Mouse (Mus musculus): ENCODE results near the gene Auts2. TPM values are rescaled to one million over a fixed set of nuclear protein-coding genes. Genes with fewer than 3 reads are reported as not detected.

The Auts2 gene
- polyA plus RNA-seq, 1 experiment from 2014 or later: 34.5 TPM

DNA sequence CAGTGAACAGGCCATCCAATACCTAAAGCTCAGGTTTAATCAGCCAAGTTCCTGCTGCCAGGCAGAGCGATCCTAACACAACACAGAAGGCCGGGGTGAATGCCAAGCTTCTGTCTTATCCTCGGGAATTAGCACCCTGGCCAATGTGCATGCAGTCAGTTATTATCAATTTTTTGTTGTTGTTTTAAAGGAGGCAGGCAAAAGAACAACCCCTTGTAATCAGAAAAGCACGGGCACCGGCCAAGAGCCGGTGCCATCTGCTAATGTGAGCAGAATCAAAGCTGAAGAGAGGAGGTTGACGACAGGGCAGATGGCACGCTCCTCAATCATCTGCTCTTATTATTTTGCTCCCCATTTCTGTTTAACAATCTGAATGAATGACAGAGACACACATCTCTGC lies 373.1 kb downstream of the Auts2 start:
- 23% methylated on average over 8 of the region's 8 CpGs for WGBS
- no peaks in the 10 kb centered on the region for H3K27me3 ChIP-seq (replicated peaks; ENCODE audit: control insufficient read depth, insufficient read depth, low read length)
- H3K4me3 ChIP-seq (ENCODE audit: low read depth, low read length): no peak overlapping the region
- H3K36me3 ChIP-seq (ENCODE audit: control insufficient read depth, insufficient read depth, low read length): no peaks in the 10 kb centered on the region
- H3K4me1 ChIP-seq (ENCODE audit: control insufficient read depth, insufficient read depth, low read length): peaks cover 24% of the 10 kb centered on the region
- ATAC-seq (peak; percentile 89), DNase-seq (ENCODE audit: low spot score) (peak; percentile 93)
- no peaks in the 10 kb centered on the region for H3K9me3 ChIP-seq (replicated peaks; ENCODE audit: control insufficient read depth, low read length)
- H3K27ac ChIP-seq (ENCODE audit: low read depth, low read length): peak overlapping the region; percentile 35; the same call in 1 of the 2 replicates
- no peak overlapping the region for H3K9ac ChIP-seq (ENCODE audit: low read length)
- H3K4me2 ChIP-seq (ENCODE audit: low read length): 0 out of 2 replicates have a peak overlapping the region, but pooled peaks have one; percentile 10

DNA sequence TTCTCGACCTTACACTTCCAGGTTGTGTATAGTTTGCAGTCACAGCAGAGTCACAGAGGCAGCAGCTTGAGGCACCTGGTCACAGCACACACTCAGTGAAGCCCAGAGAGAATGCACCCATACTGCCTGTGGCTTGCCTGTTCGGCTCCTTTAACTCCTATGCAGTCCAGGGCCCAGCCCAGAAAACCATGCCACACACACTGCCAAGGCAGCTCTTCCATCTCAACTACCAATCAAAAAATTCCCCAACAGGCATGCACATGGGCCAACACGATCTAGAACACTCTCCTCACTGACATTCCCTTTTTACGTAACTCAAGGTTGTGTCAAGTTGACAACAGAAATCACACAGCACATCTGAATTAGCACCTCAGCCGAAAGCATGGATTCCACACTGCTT lies 374.3 kb downstream of the Auts2 start:
- Histone ChIP-seq H3K4me3 (ENCODE audit: low read depth, low read length) (no peak overlapping the region), H3K4me2 (ENCODE audit: low read length) (no peak overlapping the region), H3K9me3 (replicated peaks; ENCODE audit: control insufficient read depth, low read length) (no peaks in the 10 kb centered on the region), H3K27ac (ENCODE audit: low read depth, low read length) (no peak overlapping the region), H3K9ac (ENCODE audit: low read length) (no peak overlapping the region), H3K36me3 (ENCODE audit: control insufficient read depth, insufficient read depth, low read length) (no peaks in the 10 kb centered on the region), H3K27me3 (replicated peaks; ENCODE audit: control insufficient read depth, insufficient read depth, low read length) (no peaks in the 10 kb centered on the region), H3K4me1 (ENCODE audit: control insufficient read depth, insufficient read depth, low read length) (peaks cover 24% of the 10 kb centered on the region)
- WGBS: 86% methylated on average over 5 of the region's 5 CpGs
- no peak for DNase-seq (ENCODE audit: low spot score)
- ATAC-seq: no peak

DNA sequence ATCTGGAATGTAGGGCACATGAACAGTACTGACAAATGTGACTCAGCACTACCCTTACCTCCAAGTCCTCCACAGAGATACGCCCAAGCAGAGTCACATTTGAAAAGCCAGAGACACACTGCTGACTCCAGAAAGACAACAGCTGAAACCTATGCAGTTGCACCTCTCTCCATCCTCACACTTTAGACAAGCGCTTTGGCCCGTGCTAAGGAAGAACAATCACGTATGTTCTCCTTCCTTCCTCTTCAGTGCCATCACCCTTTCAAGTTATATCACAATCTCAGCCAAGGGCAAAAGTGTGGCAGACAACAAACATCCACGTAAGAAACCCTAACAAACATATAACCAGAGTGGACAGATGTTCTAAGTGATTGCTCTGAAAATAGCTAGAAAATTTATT lies 374.9 kb downstream of the Auts2 start:
- no peak overlapping the region for H3K4me3 ChIP-seq (ENCODE audit: low read depth, low read length)
- no peak overlapping the region for H3K9ac ChIP-seq (ENCODE audit: low read length)
- no peaks in the 10 kb centered on the region for H3K36me3 ChIP-seq (ENCODE audit: control insufficient read depth, insufficient read depth, low read length)
- ATAC-seq (no peak), DNase-seq (ENCODE audit: low spot score) (no peak)
- H3K4me2 ChIP-seq (ENCODE audit: low read length): no peak overlapping the region
- no peaks in the 10 kb centered on the region for H3K9me3 ChIP-seq (replicated peaks; ENCODE audit: control insufficient read depth, low read length)
- no peak overlapping the region for H3K27ac ChIP-seq (ENCODE audit: low read depth, low read length)
- H3K4me1 ChIP-seq (ENCODE audit: control insufficient read depth, insufficient read depth, low read length): peaks cover 24% of the 10 kb centered on the region
- no peaks in the 10 kb centered on the region for H3K27me3 ChIP-seq (replicated peaks; ENCODE audit: control insufficient read depth, insufficient read depth, low read length)
- WGBS: 93% methylated on average over 5 of the region's 5 CpGs

DNA sequence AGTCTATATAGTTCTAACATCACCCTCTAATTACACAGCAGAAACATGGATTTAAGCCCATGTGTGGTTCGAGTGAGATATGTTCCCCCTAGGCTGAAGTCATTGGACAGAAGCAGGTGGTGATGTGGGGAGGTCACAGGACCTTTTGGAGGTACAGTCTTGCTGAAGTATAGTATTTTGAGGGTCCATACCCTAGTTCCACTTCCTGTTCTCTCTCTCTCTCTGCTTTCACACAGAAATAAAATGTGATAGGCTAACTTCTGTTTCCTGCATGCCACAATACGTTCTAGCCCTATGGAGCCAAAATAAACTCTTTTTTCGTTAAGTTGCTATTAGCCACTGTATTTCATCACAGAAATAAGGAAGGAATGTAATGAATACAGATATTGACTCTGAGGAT lies 376.6 kb downstream of the Auts2 start:
- H3K36me3 ChIP-seq (ENCODE audit: control insufficient read depth, insufficient read depth, low read length): no peaks in the 10 kb centered on the region
- 76% methylated on average over 3 of the region's 3 CpGs for WGBS
- H3K27me3 ChIP-seq (replicated peaks; ENCODE audit: control insufficient read depth, insufficient read depth, low read length): no peaks in the 10 kb centered on the region
- no peak overlapping the region for H3K9ac ChIP-seq (ENCODE audit: low read length)
- H3K9me3 ChIP-seq (replicated peaks; ENCODE audit: control insufficient read depth, low read length): no peaks in the 10 kb centered on the region
- ATAC-seq: no peak
- no peak overlapping the region for H3K4me2 ChIP-seq (ENCODE audit: low read length)
- H3K4me1 ChIP-seq (ENCODE audit: control insufficient read depth, insufficient read depth, low read length): peaks cover 32% of the 10 kb centered on the region
- no peak for DNase-seq (ENCODE audit: low spot score)
- no peak overlapping the region for H3K27ac ChIP-seq (ENCODE audit: low read depth, low read length)
- no peak overlapping the region for H3K4me3 ChIP-seq (ENCODE audit: low read depth, low read length)

DNA sequence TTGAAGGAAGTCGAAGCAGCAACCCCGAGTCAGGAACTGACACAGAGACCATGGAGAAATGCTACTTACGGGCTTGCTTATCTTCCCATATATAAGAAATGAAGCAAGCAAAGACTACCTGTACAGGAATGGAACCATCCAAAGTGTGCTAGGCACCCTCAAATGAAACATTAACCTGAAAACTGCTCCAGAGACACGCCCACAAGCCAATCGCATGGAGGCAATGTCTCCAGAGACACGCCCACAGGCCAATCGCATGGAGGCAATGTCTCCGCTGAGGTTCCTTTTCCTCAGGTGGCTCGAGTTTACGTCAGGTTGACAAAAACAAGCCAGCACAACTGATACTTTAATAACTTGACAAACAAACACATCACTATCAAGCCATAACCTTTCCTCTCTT lies 379.2 kb downstream of the Auts2 start:
- Histone ChIP-seq H3K9me3 (replicated peaks; ENCODE audit: control insufficient read depth, low read length) (no peaks in the 10 kb centered on the region), H3K4me3 (ENCODE audit: low read depth, low read length) (no peak overlapping the region), H3K27me3 (replicated peaks; ENCODE audit: control insufficient read depth, insufficient read depth, low read length) (no peaks in the 10 kb centered on the region), H3K4me2 (ENCODE audit: low read length) (no peak overlapping the region), H3K36me3 (ENCODE audit: control insufficient read depth, insufficient read depth, low read length) (no peaks in the 10 kb centered on the region), H3K27ac (ENCODE audit: low read depth, low read length) (no peak overlapping the region), H3K4me1 (ENCODE audit: control insufficient read depth, insufficient read depth, low read length) (peaks cover 20% of the 10 kb centered on the region), H3K9ac (ENCODE audit: low read length) (no peak overlapping the region)
- DNase-seq (ENCODE audit: low spot score) (no peak), ATAC-seq (no peak)
- WGBS: 85% methylated on average over 10 of the region's 10 CpGs

DNA sequence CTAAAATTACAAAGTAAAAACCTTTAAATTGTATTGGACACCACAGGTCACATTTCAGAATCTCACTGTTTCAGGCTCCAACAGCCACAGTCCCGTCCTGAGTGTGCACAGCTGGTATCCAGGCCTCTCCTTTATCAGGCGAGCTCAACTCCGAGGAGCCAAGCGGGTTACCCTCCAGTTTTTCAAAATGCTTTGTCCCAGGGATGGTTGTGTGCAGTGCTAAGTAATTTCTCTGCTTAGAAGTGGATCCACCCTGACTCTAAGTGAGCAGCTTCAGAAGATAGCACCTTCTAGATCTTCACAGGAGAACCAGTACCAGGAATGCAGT lies 381.0 kb downstream of the Auts2 start:
- Histone ChIP-seq H3K27me3 (replicated peaks; ENCODE audit: control insufficient read depth, insufficient read depth, low read length) (no peaks in the 10 kb centered on the region), H3K9me3 (replicated peaks; ENCODE audit: control insufficient read depth, low read length) (no peaks in the 10 kb centered on the region), H3K27ac (ENCODE audit: low read depth, low read length) (no peak overlapping the region; the same call in 1 of the 2 replicates), H3K4me2 (ENCODE audit: low read length) (no peak overlapping the region), H3K4me3 (ENCODE audit: low read depth, low read length) (no peak overlapping the region), H3K36me3 (ENCODE audit: control insufficient read depth, insufficient read depth, low read length) (no peaks in the 10 kb centered on the region), H3K9ac (ENCODE audit: low read length) (no peak overlapping the region), H3K4me1 (ENCODE audit: control insufficient read depth, insufficient read depth, low read length) (peaks cover 19% of the 10 kb centered on the region)
- ATAC-seq (peak; percentile 15), DNase-seq (ENCODE audit: low spot score) (no peak)
- WGBS: 50% methylated on average over 4 of the region's 4 CpGs

DNA sequence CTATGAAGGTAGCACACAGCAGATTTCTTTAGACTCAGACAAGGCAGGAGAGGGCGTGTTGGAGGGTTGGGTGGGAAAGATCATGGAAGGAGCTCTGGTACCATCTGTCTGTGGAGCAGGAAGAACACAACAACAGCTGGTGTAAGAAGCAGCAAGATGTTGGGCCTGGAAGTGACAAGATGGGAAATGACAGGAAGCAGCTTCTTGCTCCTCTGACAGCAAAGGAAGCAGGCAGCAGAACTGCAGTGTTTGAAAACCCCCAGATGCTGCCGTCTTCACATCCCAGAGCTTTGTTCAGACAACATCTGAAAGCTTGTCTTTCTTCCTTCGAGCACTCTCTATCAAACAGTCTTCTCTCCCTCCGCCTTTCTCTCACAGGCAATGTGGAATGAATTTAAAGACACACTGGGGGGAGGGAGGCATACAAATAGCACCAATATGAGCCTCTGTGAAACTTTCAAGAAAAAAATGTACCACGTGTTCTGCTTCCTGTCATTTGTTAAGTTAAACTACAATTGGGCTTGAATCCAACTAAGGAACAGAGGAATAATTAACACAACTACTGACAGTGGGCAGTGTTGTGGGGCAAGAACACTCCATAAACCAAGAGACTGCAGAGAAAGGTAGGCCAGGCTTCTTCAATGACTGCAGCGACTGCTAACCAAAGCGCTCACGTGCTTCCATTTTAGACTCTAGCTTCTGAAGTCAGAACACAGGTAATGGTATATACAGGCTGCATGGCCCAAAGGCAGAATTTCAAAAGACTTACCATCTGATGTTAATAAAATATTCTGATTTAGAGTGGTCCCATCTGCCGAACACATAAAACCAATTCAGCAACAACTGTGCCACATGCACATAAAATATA lies 381.6 kb downstream of the Auts2 start:
- no peaks in the 10 kb centered on the region for H3K36me3 ChIP-seq (ENCODE audit: control insufficient read depth, insufficient read depth, low read length)
- peak overlapping the region; percentile 5; the same call in 1 of the 2 replicates for H3K27ac ChIP-seq (ENCODE audit: low read depth, low read length)
- H3K9ac ChIP-seq (ENCODE audit: low read length): no peak overlapping the region
- peaks cover 19% of the 10 kb centered on the region for H3K4me1 ChIP-seq (ENCODE audit: control insufficient read depth, insufficient read depth, low read length)
- H3K27me3 ChIP-seq (replicated peaks; ENCODE audit: control insufficient read depth, insufficient read depth, low read length): no peaks in the 10 kb centered on the region
- WGBS: 32% methylated on average over 9 of the region's 9 CpGs
- peak; percentile 81 for ATAC-seq
- H3K9me3 ChIP-seq (replicated peaks; ENCODE audit: control insufficient read depth, low read length): no peaks in the 10 kb centered on the region
- no peak overlapping the region for H3K4me2 ChIP-seq (ENCODE audit: low read length)
- peak; percentile 85 for DNase-seq (ENCODE audit: low spot score)
- H3K4me3 ChIP-seq (ENCODE audit: low read depth, low read length): no peak overlapping the region

DNA sequence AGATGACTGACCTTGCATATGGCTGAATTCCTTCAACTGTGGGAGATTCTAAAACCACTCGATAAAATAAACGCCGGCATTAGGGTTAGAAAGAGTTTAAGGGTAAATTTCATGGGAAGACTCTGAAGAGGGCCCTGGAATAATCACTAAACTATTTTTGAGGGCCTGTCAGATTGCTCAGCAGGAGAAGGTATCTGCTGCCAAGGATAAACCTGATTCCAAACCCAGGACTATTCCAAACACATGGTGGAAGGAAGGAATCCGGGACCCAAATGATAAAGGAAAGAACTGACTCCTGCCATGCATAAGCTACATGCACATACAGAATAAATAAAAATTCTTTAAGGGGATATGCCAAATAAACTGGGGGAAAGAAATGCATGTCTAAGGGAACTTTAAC lies 399.0 kb downstream of the Auts2 start:
- Histone ChIP-seq H3K4me2 (ENCODE audit: low read length) (no peak overlapping the region), H3K9ac (ENCODE audit: low read length) (no peak overlapping the region), H3K9me3 (replicated peaks; ENCODE audit: control insufficient read depth, low read length) (no peaks in the 10 kb centered on the region), H3K36me3 (ENCODE audit: control insufficient read depth, insufficient read depth, low read length) (no peaks in the 10 kb centered on the region), H3K27ac (ENCODE audit: low read depth, low read length) (no peak overlapping the region), H3K4me1 (ENCODE audit: control insufficient read depth, insufficient read depth, low read length) (0 out of 2 replicates have a peak, but pooled peaks cover 2% of the 10 kb centered on the region), H3K4me3 (ENCODE audit: low read depth, low read length) (no peak overlapping the region), H3K27me3 (replicated peaks; ENCODE audit: control insufficient read depth, insufficient read depth, low read length) (no peaks in the 10 kb centered on the region)
- no peak for ATAC-seq
- DNase-seq (ENCODE audit: low spot score): no peak
- 96% methylated on average over 4 of the region's 4 CpGs for WGBS

DNA sequence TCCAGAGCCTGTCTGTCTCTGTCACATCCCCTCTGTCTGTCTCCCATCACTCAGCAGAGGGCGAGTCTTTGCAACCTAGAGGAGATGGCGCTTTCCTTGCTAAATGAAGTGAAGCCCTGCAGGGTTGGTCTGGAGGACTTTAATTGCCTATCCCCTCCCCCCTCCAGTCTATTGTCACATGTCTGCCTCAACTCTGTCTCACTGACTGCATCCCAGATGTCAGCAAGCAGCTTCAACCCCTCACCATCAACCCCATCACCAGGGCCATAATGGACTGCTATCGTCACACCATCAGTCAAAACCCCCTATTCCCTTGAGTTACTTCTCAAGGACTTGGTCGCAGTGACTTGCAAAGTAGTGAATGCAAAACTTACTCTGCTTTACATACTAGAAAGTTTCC lies 402.3 kb downstream of the Auts2 start:
- 67% methylated on average over 4 of the region's 4 CpGs for WGBS

More for the DNA sequence above, 402.3 kb downstream of the Auts2 start:
- Histone ChIP-seq H3K27me3 (replicated peaks; ENCODE audit: control insufficient read depth, insufficient read depth, low read length) (no peaks in the 10 kb centered on the region), H3K9ac (ENCODE audit: low read length) (no peak overlapping the region), H3K4me2 (ENCODE audit: low read length) (no peak overlapping the region), H3K27ac (ENCODE audit: low read depth, low read length) (no peak overlapping the region), H3K36me3 (ENCODE audit: control insufficient read depth, insufficient read depth, low read length) (no peaks in the 10 kb centered on the region), H3K4me3 (ENCODE audit: low read depth, low read length) (no peak overlapping the region), H3K9me3 (replicated peaks; ENCODE audit: control insufficient read depth, low read length) (no peaks in the 10 kb centered on the region), H3K4me1 (ENCODE audit: control insufficient read depth, insufficient read depth, low read length) (peaks cover 6% of the 10 kb centered on the region; the same call in 1 of the 2 replicates)
- no peak for ATAC-seq
- DNase-seq (ENCODE audit: low spot score): no peak
